15 mouse cellular contexts compared by ENCODE assay signal in genomic region chr16:78517171-78517570, GRCm38 (mm10).
"Had no signal": no experiment of that assay in that cellular context is flagged by ENCODE, and none has a peak within 500 bp of the region (broad histone marks: within the 10 kb centered on the region; RNA-seq: fewer than 3 reads in every experiment).

No protein-coding gene starts in this region.

- H3K36me3 ChIP-seq: lung, embryonic 15.5 days; midbrain, embryonic 13.5 days; midbrain, embryonic 15.5 days; neural tube, embryonic 12.5 days had no signal

- H3K27me3 ChIP-seq: lung, embryonic 15.5 days; midbrain, embryonic 13.5 days; midbrain, embryonic 15.5 days; neural tube, embryonic 12.5 days had no signal

- H3K4me1 ChIP-seq: lung, embryonic 15.5 days; midbrain, embryonic 13.5 days; midbrain, embryonic 15.5 days; neural tube, embryonic 12.5 days had no signal

- DNase-seq: liver, postnatal 0 days; lung, adult 2 months; lung, postnatal 14 days; lung, postnatal 36 days; right cerebral cortex, postnatal 14 days; spleen, adult 18-20 months; thymus, adult 18-20 months; thymus, postnatal 14 days; thymus, postnatal 36 days had no signal

- H3K27ac ChIP-seq: lung, embryonic 15.5 days; macrophage; midbrain, embryonic 13.5 days; midbrain, embryonic 15.5 days; neural tube, embryonic 12.5 days had no signal

- H3K9me3 ChIP-seq: lung, embryonic 15.5 days; megakaryocyte, embryonic 14.5 days; midbrain, embryonic 13.5 days; midbrain, embryonic 15.5 days; neural tube, embryonic 12.5 days had no signal

- H3K4me3 ChIP-seq: lung, embryonic 15.5 days; megakaryocyte, embryonic 14.5 days; midbrain, embryonic 13.5 days; midbrain, embryonic 15.5 days; neural tube, embryonic 12.5 days had no signal
